Mouse (Mus musculus) cerebellum, adult 2 months (tissue): ENCODE results near the gene C2cd4d.

Source experiments
- CTCF ChIP-seq: fragments of 200-500 bp; IDR thresholded peaks from 2 replicates; pipeline ENCODE4 v1.5.1; 2011; ENCODE audit warnings: low read depth, mild to moderate bottlenecking, control low read depth, low read length, moderate library complexity, borderline replicate concordance; ENCODE audit not compliant: insufficient read depth
- POLR2A ChIP-seq: fragments of 200-500 bp; IDR thresholded peaks from 2 replicates; pipeline ENCODE4 v1.6.1; 2011; ENCODE audit warnings: low read length, control low read depth, borderline replicate concordance; ENCODE audit not compliant: insufficient read depth

GRCm38 (mm10) chr3:94405561-94405960 is 43.3 kb downstream of the C2cd4d start:
- no peak for TF ChIP-seq CTCF
- TF ChIP-seq POLR2A = no peak
